ENCODE assay signal across 8 mouse cellular contexts in the genomic region with DNA sequence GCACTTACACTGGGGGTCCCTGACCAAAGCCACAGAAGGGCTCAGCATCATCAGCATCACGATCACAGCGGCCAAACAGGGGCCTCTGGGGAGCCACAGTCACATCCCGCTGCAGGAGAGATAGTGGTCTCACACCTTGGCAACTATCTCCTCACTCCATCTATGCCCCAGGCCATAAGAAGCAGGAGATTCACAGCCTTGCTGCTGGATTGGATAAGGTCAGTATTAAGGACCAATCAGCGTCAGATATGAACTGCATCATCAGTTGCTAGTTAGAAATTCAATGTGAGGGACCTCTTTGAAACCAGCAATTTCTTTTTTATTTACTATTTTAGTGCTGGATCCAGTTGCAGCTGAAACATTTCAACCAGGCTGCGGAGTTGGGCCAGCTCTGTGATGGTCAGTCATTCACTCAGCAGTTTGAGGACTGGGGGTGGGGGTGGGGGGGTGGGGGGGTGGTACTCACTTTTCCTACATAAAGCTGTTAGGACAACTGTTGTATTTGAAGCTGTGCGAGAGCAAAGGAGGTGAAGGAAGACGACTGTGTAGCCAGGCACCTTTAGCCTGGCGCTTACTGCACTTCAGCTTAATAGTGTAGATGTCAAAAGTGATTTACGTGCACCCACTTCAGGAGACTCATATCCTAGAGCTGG. TPM values are rescaled to one million over a fixed set of nuclear protein-coding genes. Genes with fewer than 3 reads are reported as not detected.
A peak's percentile ranks its signal among the peaks of the same experiment; 100 is the strongest.
DNase-seq lines count a peak whose midpoint lies in the region; ATAC-seq and TF ChIP-seq lines count a peak whose summit lies in the region.

No protein-coding gene starts in this region.

- H3K9ac ChIP-seq in intestine, embryonic 14.5 days (ENCODE audit: low read length) = no peak overlapping the region
- no peak overlapping the region for H3K9ac ChIP-seq in midbrain, embryonic 12.5 days (replicated peaks)

- H3K27me3 ChIP-seq in cerebellum, adult 2 months (ENCODE audit: control insufficient read depth, insufficient read depth, low read length) = no peaks in the 10 kb centered on the region
- no peaks in the 10 kb centered on the region for H3K27me3 ChIP-seq in intestine, embryonic 14.5 days (replicated peaks; ENCODE audit: control insufficient read depth, insufficient read depth, low read length)
- H3K27me3 ChIP-seq in midbrain, embryonic 12.5 days = peaks cover under 1% of the 10 kb centered on the region; the same call in 1 of the 2 replicates

- H3K4me2 ChIP-seq in intestine, embryonic 14.5 days (ENCODE audit: low read length) = peak overlapping the region; percentile 70
- peak overlapping the region; percentile 62 for H3K4me2 ChIP-seq in midbrain, embryonic 12.5 days (replicated peaks)

- no peaks in the 10 kb centered on the region for H3K9me3 ChIP-seq in intestine, embryonic 14.5 days (ENCODE audit: control insufficient read depth, low read length)
- no peaks in the 10 kb centered on the region for H3K9me3 ChIP-seq in midbrain, embryonic 12.5 days

- H3K27ac ChIP-seq in cerebellum, adult 2 months (ENCODE audit: insufficient read depth, low read length) = no peak overlapping the region
- H3K27ac ChIP-seq in intestine, embryonic 14.5 days (ENCODE audit: low read depth) = peak overlapping the region; percentile 82
- peak overlapping the region; percentile 98 for H3K27ac ChIP-seq in midbrain, embryonic 12.5 days (replicated peaks)

- peak overlapping the region; percentile 67 for H3K4me3 ChIP-seq in cerebellum, adult 2 months (replicated peaks; ENCODE audit: insufficient read depth, low read depth, low read length)
- peak overlapping the region; percentile 54 for H3K4me3 ChIP-seq in intestine, embryonic 14.5 days (ENCODE audit: low read depth, low read length)
- peak overlapping the region; percentile 61 for H3K4me3 ChIP-seq in midbrain, embryonic 12.5 days

- peak; percentile 78 for DNase-seq in gastrocnemius, adult 18-20 months (ENCODE audit: low spot score)
- DNase-seq in gastrocnemius, postnatal 25 days = no peak
- DNase-seq in cerebellum, adult 2 months = peak in 1 of 2 experiments; percentile 81
- peak; percentile 24 to 80 for DNase-seq in frontal cortex, postnatal 36 days (ENCODE audit: low spot score in 2 of 2)
- DNase-seq in intestine, embryonic 14.5 days (ENCODE audit: low spot score) = peak; percentile 57
- peak; percentile 26 to 34 for DNase-seq in left cerebral cortex, postnatal 36 days (ENCODE audit: low spot score in 2 of 2)
- DNase-seq in spleen, postnatal 36 days (ENCODE audit: low spot score in 2 of 2) = peak; percentile 82 to 87

- TF ChIP-seq CTCF in cerebellum, adult 2 months (IDR thresholded peaks at IDR 0.05; ENCODE audit: borderline replicate concordance, insufficient read depth, low read depth, low read length) = no peak

- no peak for TF ChIP-seq POLR2A in cerebellum, adult 2 months (IDR thresholded peaks at IDR 0.05; ENCODE audit: borderline replicate concordance, insufficient read depth, low read length)

- ATAC-seq in intestine, embryonic 14.5 days (replicated peaks; ENCODE audit: low FRiP score, low TSS enrichment, low read depth) = peak; percentile 80
- ATAC-seq in midbrain, embryonic 12.5 days (ENCODE audit: low FRiP score, low read depth) = peak; percentile 76

- H3K36me3 ChIP-seq in intestine, embryonic 14.5 days (ENCODE audit: control insufficient read depth, insufficient read depth, low read length) = no peaks in the 10 kb centered on the region
- H3K36me3 ChIP-seq in midbrain, embryonic 12.5 days = no peaks in the 10 kb centered on the region

- 0 out of 2 replicates have a peak, but pooled peaks cover 3% of the 10 kb centered on the region for H3K4me1 ChIP-seq in cerebellum, adult 2 months (ENCODE audit: control insufficient read depth, insufficient read depth, low read length)
- no peaks in the 10 kb centered on the region for H3K4me1 ChIP-seq in intestine, embryonic 14.5 days (replicated peaks; ENCODE audit: control insufficient read depth, insufficient read depth, low read length)
- H3K4me1 ChIP-seq in midbrain, embryonic 12.5 days = peaks cover 4% of the 10 kb centered on the region; the same call in 1 of the 2 replicates

- 6% methylated on average over 9 of the region's 9 CpGs for WGBS in cerebellum, adult 2 months
- WGBS in intestine, embryonic 14.5 days = 5% methylated on average over 9 of the region's 9 CpGs
- 16% methylated on average over 9 of the region's 9 CpGs for WGBS in midbrain, embryonic 12.5 days

- intact Hi-C loops in left cerebral cortex, postnatal 36 days (cut with DNase I) = no loop called here

RNA-seq across cellular contexts. Expression of gene BC051142, which starts 0.4 kb away (rescaled TPM):
- not detected for total RNA-seq in gastrocnemius, adult 18-20 months (2021)
- total RNA-seq in gastrocnemius, postnatal 25 days (2021) = not detected
- polyA plus RNA-seq in cerebellum, adult 2 months (2012; rRNA removed) = 5.8 and 6.5 TPM in 2 replicates
- 0.51 and 0.91 TPM in 2 replicates for polyA plus RNA-seq in intestine, embryonic 14.5 days (2014; fragmentation: Nextera tagmentation; extraction: Ambion mirVana)
- 1 to 10 TPM; 4.1 TPM for total RNA-seq in left cerebral cortex, postnatal 36 days (2021)
- 3.9 and 4.2 TPM in 2 replicates for polyA plus RNA-seq in midbrain, embryonic 12.5 days (2016; fragmentation: Nextera tagmentation; extraction: Ambion mirVana)

RNA-seq across cellular contexts. Expression of gene Btnl1, which starts 21.3 kb away (rescaled TPM):
- total RNA-seq in gastrocnemius, adult 18-20 months (2021) = not detected
- not detected for total RNA-seq in gastrocnemius, postnatal 25 days (2021)
- polyA plus RNA-seq in cerebellum, adult 2 months (2012; rRNA removed) = not detected in 2 replicates
- polyA plus RNA-seq in intestine, embryonic 14.5 days (2014; fragmentation: Nextera tagmentation; extraction: Ambion mirVana) = 0.59 and 1.3 TPM in 2 replicates
- total RNA-seq in left cerebral cortex, postnatal 36 days (2021) = not detected
- not detected in 2 replicates for polyA plus RNA-seq in midbrain, embryonic 12.5 days (2016; fragmentation: Nextera tagmentation; extraction: Ambion mirVana)

RNA-seq across cellular contexts. Expression of gene Btnl2, which starts 43.6 kb away (rescaled TPM):
- under 1 TPM; 0.14 to 0.33 TPM for total RNA-seq in gastrocnemius, adult 18-20 months (2021)
- under 1 TPM; 0.31 to 0.43 TPM for total RNA-seq in gastrocnemius, postnatal 25 days (2021)
- polyA plus RNA-seq in cerebellum, adult 2 months (2012; rRNA removed) = not detected in 2 replicates
- polyA plus RNA-seq in intestine, embryonic 14.5 days (2014; fragmentation: Nextera tagmentation; extraction: Ambion mirVana) = 0.60 and 0.81 TPM in 2 replicates
- total RNA-seq in left cerebral cortex, postnatal 36 days (2021) = under 1 TPM; 0.50 to 0.74 TPM
- 0.06 TPM in 1 of 2 replicates, not detected in the other for polyA plus RNA-seq in midbrain, embryonic 12.5 days (2016; fragmentation: Nextera tagmentation; extraction: Ambion mirVana)

Comparison
In these comparisons a context has a peak if more than half of its experiments do, and no peak if none do; other contexts are left out.
1. RNA of gene BC051142, which starts 0.4 kb away (total RNA-seq): 4.1 TPM in left cerebral cortex, postnatal 36 days; not detected in gastrocnemius, adult 18-20 months and not detected in gastrocnemius, postnatal 25 days; every median in the first group is over 4 times any median in the second.
2. Peak in every context shown above with its lines, with median percentiles within 50 percentile points of each other: H3K4me3 ChIP-seq.